ENCODE assay signal across 9 mouse cellular contexts in genomic region chr13:64250363-64250762, GRCm38 (mm10). TPM values are rescaled to one million over a fixed set of nuclear protein-coding genes. Genes with fewer than 3 reads are reported as not detected.
DNase-seq lines count a peak whose midpoint lies in the region; ATAC-seq lines count a peak whose summit lies in the region.
"Had no signal": no experiment of that assay in that cellular context is flagged by ENCODE, and none has a peak within 500 bp of the region (broad histone marks: within the 10 kb centered on the region; RNA-seq: fewer than 3 reads in every experiment).

No protein-coding gene starts in this region.

- H3K4me1 ChIP-seq in forebrain, embryonic 14.5 days (ENCODE audit: control insufficient read depth, insufficient read depth, low read length) = 0 out of 2 replicates have a peak, but pooled peaks cover 2% of the 10 kb centered on the region
- H3K4me1 ChIP-seq in forebrain, embryonic 15.5 days = peaks cover 7% of the 10 kb centered on the region

- H3K4me2 ChIP-seq in forebrain, embryonic 14.5 days (ENCODE audit: low read length) = no peak overlapping the region
- no peak overlapping the region for H3K4me2 ChIP-seq in forebrain, embryonic 15.5 days (replicated peaks)
- H3K4me2 ChIP-seq: lung, embryonic 15.5 days had no signal

- peak; percentile 7 for DNase-seq in forebrain, embryonic 14.5 days (ENCODE audit: low spot score)
- DNase-seq in retina, embryonic 14.5 days (ENCODE audit: low spot score) = peak; percentile 27
- DNase-seq in retina, postnatal 1 day = no peak
- DNase-seq in induced T-regulatory cell, adult 2 months (ENCODE audit: low read depth) = peak; percentile 82
- peak; percentile 39 to 66 for DNase-seq in thymus, postnatal 10 days (ENCODE audit: low spot score in 2 of 2)
- no peak for DNase-seq in right cerebral cortex, adult 2 months (ENCODE audit: low spot score in 2 of 2)
- DNase-seq in urinary bladder, postnatal 25 days (ENCODE audit: low spot score) = no peak

- no peaks in the 10 kb centered on the region for H3K9me3 ChIP-seq in forebrain, embryonic 14.5 days (replicated peaks; ENCODE audit: control insufficient read depth, low read length)
- no peaks in the 10 kb centered on the region for H3K9me3 ChIP-seq in forebrain, embryonic 15.5 days
- H3K9me3 ChIP-seq: lung, embryonic 15.5 days had no signal

- H3K9ac ChIP-seq in forebrain, embryonic 14.5 days (ENCODE audit: low read length) = no peak overlapping the region
- no peak overlapping the region for H3K9ac ChIP-seq in forebrain, embryonic 15.5 days (replicated peaks)
- H3K9ac ChIP-seq: lung, embryonic 15.5 days had no signal

- H3K27ac ChIP-seq in forebrain, embryonic 14.5 days (ENCODE audit: low read depth, low read length) = no peak overlapping the region
- no peak overlapping the region for H3K27ac ChIP-seq in forebrain, embryonic 15.5 days (replicated peaks)
- H3K27ac ChIP-seq: lung, embryonic 15.5 days had no signal

- H3K4me3 ChIP-seq in forebrain, embryonic 14.5 days (ENCODE audit: low read depth, low read length) = no peak overlapping the region
- H3K4me3 ChIP-seq in forebrain, embryonic 15.5 days = no peak overlapping the region
- H3K4me3 ChIP-seq: lung, embryonic 15.5 days had no signal

- no peak for ATAC-seq in forebrain, embryonic 14.5 days
- no peak for ATAC-seq in forebrain, embryonic 15.5 days (replicated peaks)

- no peaks in the 10 kb centered on the region for H3K27me3 ChIP-seq in forebrain, embryonic 14.5 days (replicated peaks; ENCODE audit: control insufficient read depth, insufficient read depth, low read length)
- H3K27me3 ChIP-seq in forebrain, embryonic 15.5 days = no peaks in the 10 kb centered on the region
- H3K27me3 ChIP-seq: lung, embryonic 15.5 days had no signal

- no peaks in the 10 kb centered on the region for H3K36me3 ChIP-seq in forebrain, embryonic 14.5 days (ENCODE audit: control insufficient read depth, insufficient read depth, low read length)
- no peaks in the 10 kb centered on the region for H3K36me3 ChIP-seq in forebrain, embryonic 15.5 days
- H3K36me3 ChIP-seq: lung, embryonic 15.5 days had no signal

- 29% methylated on average over 1 of the region's 1 CpGs for WGBS in forebrain, embryonic 14.5 days
- 34% methylated on average over 1 of the region's 1 CpGs for WGBS in forebrain, embryonic 15.5 days

RNA-seq across cellular contexts. Expression of gene Cdc14b, which starts 24.7 kb away (rescaled TPM):
- 3.1 and 3.5 TPM in 2 replicates for polyA plus RNA-seq in forebrain, embryonic 14.5 days (2014; fragmentation: Nextera tagmentation; extraction: Ambion mirVana)
- polyA plus RNA-seq in forebrain, embryonic 15.5 days (2015; fragmentation: Nextera tagmentation; extraction: Ambion mirVana) = 2.8 and 3.0 TPM in 2 replicates

Comparison
In these comparisons a context has a peak if more than half of its experiments do, and no peak if none do; other contexts are left out.
1. DNase-seq: peak in forebrain, embryonic 14.5 days (single experiment), retina, embryonic 14.5 days (single experiment), induced T-regulatory cell, adult 2 months (single experiment) and thymus, postnatal 10 days (2 of 2); none in retina, postnatal 1 day (single experiment), right cerebral cortex, adult 2 months (0 of 2) and urinary bladder, postnatal 25 days (single experiment).